Mouse (Mus musculus) heart, adult 2 months (tissue): ENCODE measurements around the gene Pmpcb. TPM values are rescaled to one million over a fixed set of nuclear protein-coding genes. Genes with fewer than 3 reads are reported as not detected.

Source experiments
- DNase-seq, 2 experiments: peaks; one replicate each; pipeline ENCODE4 v3.0.0; 2021
- H3K27ac ChIP-seq: fragments of 200-600 bp; 2 replicates; pipeline ENCODE4 v1.8.1; 2022
- H3K27me3 ChIP-seq: fragments of 200-500 bp; 2 replicates; pipeline ENCODE4 v1.6.1; 2012; ENCODE audit warnings: mild to moderate bottlenecking, low read length, inconsistent platforms, mixed read lengths; ENCODE audit not compliant: control insufficient read depth, insufficient read depth
- H3K36me3 ChIP-seq: fragments of 200-500 bp; 2 replicates; pipeline ENCODE4 v1.6.1; 2012; ENCODE audit warnings: low read length, inconsistent platforms; ENCODE audit not compliant: control insufficient read depth, insufficient read depth
- H3K4me1 ChIP-seq: fragments of 200-500 bp; 2 replicates; pipeline ENCODE4 v1.6.1; 2011; ENCODE audit warnings: low read length; ENCODE audit not compliant: control insufficient read depth, insufficient read depth
- H3K4me3 ChIP-seq: fragments of 200-600 bp; 2 replicates; pipeline ENCODE4 v1.8.1; 2022
- H3K79me2 ChIP-seq: fragments of 200-500 bp; replicated peaks from 2 replicates; pipeline ENCODE4 v1.6.1; 2012; ENCODE audit warnings: mild to moderate bottlenecking, inconsistent platforms, low read length, moderate library complexity, mixed read lengths; ENCODE audit not compliant: control insufficient read depth, insufficient read depth
- H3K9ac ChIP-seq: fragments of 200-500 bp; 2 replicates; pipeline ENCODE4 v1.6.1; 2012; ENCODE audit warnings: low read depth, mild to moderate bottlenecking, control low read depth, inconsistent platforms, low read length, mixed read lengths
- CTCF ChIP-seq: fragments of 200-600 bp; IDR thresholded peaks from 2 replicates; pipeline ENCODE4 v1.8.1; 2022; ENCODE audit warnings: antibody characterized with exemption, mild to moderate bottlenecking, moderate library complexity
- EP300 ChIP-seq: fragments of 200-500 bp; IDR thresholded peaks from 2 replicates; pipeline ENCODE4 v1.6.1; 2011; ENCODE audit warnings: low read depth, low read length, control low read depth; ENCODE audit not compliant: insufficient read depth
- POLR2A ChIP-seq: fragments of 200-500 bp; IDR thresholded peaks from 2 replicates; pipeline ENCODE4 v1.6.1; 2011; ENCODE audit warnings: mild to moderate bottlenecking, low read depth, low read length, control low read depth; ENCODE audit not compliant: insufficient read depth
- WGBS: fragments of 180-500 bp; shearing (Covaris S2); methylation state at CpG from one replicate; pipeline ENCODE4 v1.1.7; 2018; 5-methylcytosine and 5-hydroxymethylcytosine counted together
- intact Hi-C: fragments of 180-260 bp; cut with DNase I; formaldehyde crosslinking; loops from one replicate; pipeline ENCODE4 v1.15.1; 2025
- polyA plus RNA-seq: library from polyadenylated mRNA; depleted of rRNA; stranded (reverse); fragments of >200 nt; gene quantifications from 2 replicates; pipeline ENCODE4 v1.2.3, GENCODE M21; 2012; rRNA removed
- total RNA-seq, 2 experiments: library from RNA; stranded (reverse); gene quantifications; 2 replicates each; pipeline ENCODE4 v1.2.3; 2021

Gene Pmpcb
- total and polyA plus RNA-seq, 3 experiments = 99.0 to 288 (median 250) TPM

- DNase-seq = no peak
- intact Hi-C loops = loop anchor here (5.0 kb wide), 1 partner anchor 140 kb away; the partner anchor contains the start of genes Armc10 and Fbxl13
- no peaks in the 10 kb centered on the region for H3K27me3 ChIP-seq
- peak overlapping the region; percentile 90 for H3K4me3 ChIP-seq
- WGBS = 23% methylated on average over 11 of the region's 11 CpGs
- peak overlapping the region; percentile 89 for H3K27ac ChIP-seq
- H3K4me1 ChIP-seq = peaks cover 6% of the 10 kb centered on the region
- H3K79me2 ChIP-seq = no peaks in the 10 kb centered on the region; the same call in 1 of the 2 replicates
- peaks cover 23% of the 10 kb centered on the region for H3K36me3 ChIP-seq
- H3K9ac ChIP-seq = peak overlapping the region; percentile 76
- TF ChIP-seq CTCF = no peak
- no peak for TF ChIP-seq EP300
- no peak for TF ChIP-seq POLR2A
These were observed 50.5 kb downstream of the Pmpcb start for GRCm38 (mm10) chr5:21787186-21788105.

DNA sequence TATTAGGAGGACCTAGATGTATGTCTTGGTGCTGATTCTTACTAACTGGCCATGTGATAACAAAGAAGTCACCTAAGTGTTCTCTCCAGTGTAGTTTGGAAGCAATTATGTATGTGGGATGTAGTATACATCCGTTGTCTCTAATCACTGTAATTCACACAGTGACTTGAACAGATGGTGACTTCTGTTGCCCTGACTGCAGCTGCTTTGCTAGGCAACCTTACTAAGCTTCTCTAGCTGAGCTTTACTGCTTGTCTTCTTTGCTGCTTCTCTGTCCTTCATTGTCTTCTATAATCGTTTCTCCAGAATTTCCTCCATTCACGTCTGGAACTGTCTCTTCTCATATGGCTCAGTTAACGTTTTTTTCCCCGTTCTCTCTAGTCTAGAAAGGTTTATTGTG is 52.1 kb downstream of the Pmpcb start:
- WGBS = 49% methylated on average over 5 of the region's 5 CpGs
- Histone ChIP-seq H3K27me3 (no peaks in the 10 kb centered on the region), H3K9ac (no peak overlapping the region), H3K27ac (no peak overlapping the region), H3K4me3 (no peak overlapping the region), H3K79me2 (no peaks in the 10 kb centered on the region; the same call in 1 of the 2 replicates), H3K36me3 (peaks cover 23% of the 10 kb centered on the region), H3K4me1 (peaks cover 6% of the 10 kb centered on the region)
- intact Hi-C loops = loop anchor here (5.0 kb wide), 1 partner anchor 142 kb away; the partner anchor contains the start of genes Armc10 and Fbxl13
- TF ChIP-seq EP300 = no peak
- TF ChIP-seq CTCF = no peak
- no peak for TF ChIP-seq POLR2A
- no peak for DNase-seq

DNA sequence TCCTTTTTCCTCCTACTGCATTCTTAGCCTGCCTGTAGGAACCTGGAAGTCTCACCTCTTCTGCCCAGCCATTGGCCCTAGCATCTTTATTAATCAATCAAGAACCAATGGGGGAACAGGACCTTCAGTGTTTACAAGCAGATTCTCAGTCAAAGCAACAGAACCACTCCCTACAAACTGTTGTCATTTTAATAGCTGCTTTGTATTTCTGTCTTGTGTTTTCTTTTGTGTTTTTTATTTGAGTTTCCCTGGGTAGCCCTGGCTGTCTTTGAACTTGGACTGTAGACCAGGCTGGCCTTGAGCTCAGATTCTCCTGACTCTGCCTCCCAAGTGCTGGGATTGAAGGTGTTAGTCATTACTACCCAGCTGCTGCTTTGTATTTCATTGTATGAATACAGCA is 55.2 kb downstream of the Pmpcb start:
- TF ChIP-seq CTCF = no peak
- TF ChIP-seq POLR2A = no peak
- TF ChIP-seq EP300 = no peak
- Histone ChIP-seq H3K36me3 (peaks cover 23% of the 10 kb centered on the region), H3K27me3 (no peaks in the 10 kb centered on the region)

GRCm38 (mm10) chr5:21802907-21803306 is 66.0 kb downstream of the Pmpcb start:
- Histone ChIP-seq H3K4me3 (no peak overlapping the region), H3K9ac (no peak overlapping the region), H3K27me3 (no peaks in the 10 kb centered on the region), H3K4me1 (no peaks in the 10 kb centered on the region), H3K79me2 (no peaks in the 10 kb centered on the region), H3K27ac (no peak overlapping the region), H3K36me3 (peaks cover 2% of the 10 kb centered on the region; the same call in 1 of the 2 replicates)
- intact Hi-C loops = no loop called here
- DNase-seq = no peak
- no peak for TF ChIP-seq CTCF
- no peak for TF ChIP-seq EP300
- no peak for TF ChIP-seq POLR2A
- 96% methylated on average over 9 of the region's 9 CpGs for WGBS

More for the DNA sequence above, 55.2 kb downstream of the Pmpcb start:
- no peak for DNase-seq
- Histone ChIP-seq H3K79me2 (no peaks in the 10 kb centered on the region; the same call in 1 of the 2 replicates), H3K9ac (no peak overlapping the region), H3K4me3 (no peak overlapping the region), H3K4me1 (peaks cover 5% of the 10 kb centered on the region), H3K27ac (no peak overlapping the region)
- intact Hi-C loops = no loop called here

GRCm38 (mm10) chr5:21803691-21804188 is 66.8 kb downstream of the Pmpcb start:
- Histone ChIP-seq H3K27me3 (no peaks in the 10 kb centered on the region), H3K36me3 (peaks cover 2% of the 10 kb centered on the region; the same call in 1 of the 2 replicates)
- 94% methylated on average over 12 of the region's 12 CpGs for WGBS

GRCm38 (mm10) chr5:21804837-21805236 is 67.9 kb downstream of the Pmpcb start:
- intact Hi-C loops = no loop called here
- Histone ChIP-seq H3K4me1 (no peaks in the 10 kb centered on the region), H3K79me2 (no peaks in the 10 kb centered on the region), H3K27me3 (no peaks in the 10 kb centered on the region), H3K9ac (no peak overlapping the region), H3K27ac (no peak overlapping the region), H3K4me3 (no peak overlapping the region), H3K36me3 (peaks cover 2% of the 10 kb centered on the region; the same call in 1 of the 2 replicates)
- TF ChIP-seq CTCF (no peak), EP300 (no peak), POLR2A (no peak)
- no peak for DNase-seq
- WGBS = 36% methylated on average over 4 of the region's 4 CpGs

More at GRCm38 (mm10) chr5:21803691-21804188, 66.8 kb downstream of the Pmpcb start:
- intact Hi-C loops = no loop called here
- H3K27ac ChIP-seq = no peak overlapping the region
- H3K79me2 ChIP-seq = no peaks in the 10 kb centered on the region
- no peak overlapping the region for H3K9ac ChIP-seq
- TF ChIP-seq POLR2A = no peak
- no peak for TF ChIP-seq CTCF
- TF ChIP-seq EP300 = no peak
- no peaks in the 10 kb centered on the region for H3K4me1 ChIP-seq
- H3K4me3 ChIP-seq = no peak overlapping the region
- DNase-seq = no peak

Other genes starting within 250 kb of the Pmpcb start
- 1 to 10 TPM; 2.0 to 3.1 TPM for gene Lrrc17, start 193.6 kb upstream of the Pmpcb start, total RNA-seq
- 2.7 and 4.7 TPM in 2 replicates for gene Lrrc17, start 193.6 kb upstream of the Pmpcb start, polyA plus RNA-seq
- not detected for gene Fbxl13, start 91.5 kb upstream of the Pmpcb start, total RNA-seq
- gene Fbxl13, start 91.5 kb upstream of the Pmpcb start, polyA plus RNA-seq = 0.35 and 0.47 TPM in 2 replicates
- 1 to 10 TPM; 8.0 to 9.4 TPM for gene Armc10, start 91.3 kb upstream of the Pmpcb start, total RNA-seq
- gene Armc10, start 91.3 kb upstream of the Pmpcb start, polyA plus RNA-seq = 10.8 and 12.2 TPM in 2 replicates
- 1 to 10 TPM; 5.4 to 5.9 TPM for gene Napepld, start 35.7 kb upstream of the Pmpcb start, total RNA-seq
- 2.4 and 3.7 TPM in 2 replicates for gene Napepld, start 35.7 kb upstream of the Pmpcb start, polyA plus RNA-seq
- 10 to 100 TPM; 20.9 to 21.5 TPM for gene Dnajc2, start 48.1 kb downstream of the Pmpcb start, total RNA-seq
- gene Dnajc2, start 48.1 kb downstream of the Pmpcb start, polyA plus RNA-seq = 4.1 and 4.9 TPM in 2 replicates
- 10 to 100 TPM; 87.3 to 97.5 TPM for gene Psmc2, start 48.1 kb downstream of the Pmpcb start, total RNA-seq
- 33.7 and 57.6 TPM in 2 replicates for gene Psmc2, start 48.1 kb downstream of the Pmpcb start, polyA plus RNA-seq
- gene Slc26a5, start 128.5 kb downstream of the Pmpcb start, total RNA-seq = not detected
- gene Slc26a5, start 128.5 kb downstream of the Pmpcb start, polyA plus RNA-seq = not detected in 2 replicates